Mouse (Mus musculus) left cerebral cortex, postnatal 36 days (tissue): ENCODE data around the gene Cited2. TPM values are rescaled to one million over a fixed set of nuclear protein-coding genes. Genes with fewer than 3 reads are reported as not detected.

ENCODE experiments used
- DNase-seq, 2 experiments: peaks; one replicate each; pipeline ENCODE4 v3.0.0; 2021 to 2022; ENCODE audit warnings: low spot score in 2 of 2, mixed read lengths in 1 of 2
- intact Hi-C: fragments of 180-260 bp; cut with DNase I; formaldehyde crosslinking; loops from one replicate; pipeline ENCODE4 v1.15.1; 2025
- total RNA-seq, 2 experiments: library from RNA; stranded (reverse); gene quantifications; 2 replicates each; pipeline ENCODE4 v1.2.3; 2021

Gene Cited2
- total RNA-seq, 2 experiments from 2014 or later: 44.2 to 45.0 TPM

- no peak for DNase-seq
- intact Hi-C loops: loop anchor here (5.0 to 10.0 kb wide), 9 partner anchors 154 to 1137 kb away; no protein-coding TSS in a partner anchor
Observed at GRCm38 (mm10) chr10:17721602-17722121, 1.4 kb upstream of the Cited2 start.

- peak; percentile 96 for DNase-seq
- intact Hi-C loops: loop anchor here (5.0 to 10.0 kb wide), 9 partner anchors 155 to 1137 kb away; no protein-coding TSS in a partner anchor
Observed at GRCm38 (mm10) chr10:17722158-17722557, 860 bp upstream of the Cited2 start.

GRCm38 (mm10) chr10:17723421-17723841 lies 413 bp downstream of the Cited2 start:
- intact Hi-C loops: loop anchor here (5.0 to 10.0 kb wide), 9 partner anchors 156 to 1139 kb away; no protein-coding TSS in a partner anchor
- DNase-seq: no peak

- peak; percentile 71 to 82 for DNase-seq
- intact Hi-C loops: loop anchor here (5.0 to 10.0 kb wide), 9 partner anchors 157 to 1139 kb away; no protein-coding TSS in a partner anchor
Observed at GRCm38 (mm10) chr10:17723871-17724741, 1.1 kb downstream of the Cited2 start.

GRCm38 (mm10) chr10:17725037-17725584 lies 2.1 kb downstream of the Cited2 start:
- intact Hi-C loops: loop anchor here (10.0 kb wide), 5 partner anchors 330 to 1140 kb away; no protein-coding TSS in a partner anchor
- DNase-seq: no peak

GRCm38 (mm10) chr10:17725644-17726372 lies 2.8 kb downstream of the Cited2 start:
- intact Hi-C loops: loop anchor here (10.0 kb wide), 5 partner anchors 331 to 1141 kb away; no protein-coding TSS in a partner anchor
- DNase-seq: no peak

GRCm38 (mm10) chr10:17726373-17726720 lies 3.3 kb downstream of the Cited2 start:
- intact Hi-C loops: loop anchor here (10.0 kb wide), 5 partner anchors 332 to 1142 kb away; no protein-coding TSS in a partner anchor
- peak; percentile 8 to 17 for DNase-seq

- intact Hi-C loops: loop anchor here (10.0 kb wide), 5 partner anchors 333 to 1143 kb away; no protein-coding TSS in a partner anchor
- DNase-seq: peak; percentile 13 to 24
Observed at GRCm38 (mm10) chr10:17727161-17727925, 4.3 kb downstream of the Cited2 start.

- intact Hi-C loops: loop anchor here (10.0 kb wide), 5 partner anchors 333 to 1143 kb away; no protein-coding TSS in a partner anchor
- DNase-seq: no peak
Observed at GRCm38 (mm10) chr10:17727926-17728279, 4.9 kb downstream of the Cited2 start.

- intact Hi-C loops: loop anchor here (10.0 kb wide), 5 partner anchors 334 to 1144 kb away; no protein-coding TSS in a partner anchor
- DNase-seq: no peak
Observed at GRCm38 (mm10) chr10:17728711-17729110, 5.7 kb downstream of the Cited2 start.

GRCm38 (mm10) chr10:17729476-17729875 lies 6.5 kb downstream of the Cited2 start:
- intact Hi-C loops: loop anchor here (10.0 kb wide), 5 partner anchors 335 to 1145 kb away; no protein-coding TSS in a partner anchor
- DNase-seq: no peak

GRCm38 (mm10) chr10:17733057-17733456 lies 10.0 kb downstream of the Cited2 start:
- intact Hi-C loops: loop anchor here (2.0 to 10.0 kb wide), 3 partner anchors 138 to 464 kb away; partner anchors contain the start of gene Reps1
- peak; percentile 49 to 71 for DNase-seq

GRCm38 (mm10) chr10:17742581-17742980 lies 19.6 kb downstream of the Cited2 start:
- intact Hi-C loops: no loop called here
- DNase-seq: no peak

GRCm38 (mm10) chr10:17752478-17752877 lies 29.5 kb downstream of the Cited2 start:
- intact Hi-C loops: no loop called here
- DNase-seq: no peak

- no peak for DNase-seq
- intact Hi-C loops: no loop called here
Observed at GRCm38 (mm10) chr10:17759772-17760171, 36.8 kb downstream of the Cited2 start.

GRCm38 (mm10) chr10:17760750-17761613 lies 38.0 kb downstream of the Cited2 start:
- intact Hi-C loops: no loop called here
- no peak for DNase-seq

- intact Hi-C loops: no loop called here
Observed at GRCm38 (mm10) chr10:17761652-17762051, 38.6 kb downstream of the Cited2 start.

GRCm38 (mm10) chr10:17762946-17763345 lies 39.9 kb downstream of the Cited2 start:
- no peak for DNase-seq
- intact Hi-C loops: no loop called here

More at GRCm38 (mm10) chr10:17761652-17762051, 38.6 kb downstream of the Cited2 start:
- DNase-seq: no peak
